Mouse (Mus musculus): Measurements from ENCODE around the gene Aqp11.

Gene Aqp11

DNA sequence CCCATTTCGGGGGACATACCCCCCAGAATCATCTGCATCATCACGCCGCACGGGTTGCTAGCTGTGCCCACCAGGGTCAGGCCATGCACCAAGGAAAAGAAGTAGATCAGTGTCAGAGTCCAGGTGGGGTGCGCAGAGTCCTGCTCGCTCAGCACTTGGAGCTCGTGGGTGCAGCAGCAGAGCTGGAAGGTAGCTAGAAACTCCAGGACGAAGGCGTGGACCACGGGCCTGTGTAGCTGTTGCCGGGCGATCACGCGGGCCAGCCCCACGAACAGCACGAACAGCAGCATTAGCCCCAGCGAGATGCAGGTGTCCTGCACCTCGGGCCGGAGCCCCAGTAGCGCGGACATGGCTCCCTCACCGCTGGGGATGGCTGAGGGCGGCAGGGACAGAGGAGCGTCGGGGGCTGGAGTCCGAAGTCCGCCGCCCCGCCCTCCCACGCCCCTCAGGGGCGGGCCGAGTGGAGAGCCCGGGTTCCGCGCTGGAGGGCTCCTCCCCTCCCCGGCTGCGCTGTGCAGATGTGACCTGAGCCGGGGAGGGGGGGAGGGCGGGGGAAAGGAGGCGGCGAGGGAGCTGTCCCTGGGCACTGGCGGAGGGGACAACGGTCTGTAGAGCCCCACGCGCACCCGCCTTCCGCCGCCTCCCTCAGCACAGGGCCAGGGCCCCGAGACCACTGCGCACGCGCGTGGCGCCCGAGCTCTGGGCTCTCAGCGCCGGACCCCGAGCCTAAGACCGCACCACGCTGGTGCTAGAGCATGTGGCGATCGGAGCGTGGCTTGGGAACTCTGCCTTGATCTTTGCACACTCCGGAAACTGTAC, at the start of gene Aqp11:
TSS of gene Aqp11 (minus strand) at position 652 of the 819 bp plus-strand sequence.
- no peak for DNase-seq (ENCODE audit: extremely low read depth, low read depth, low spot score)

DNA sequence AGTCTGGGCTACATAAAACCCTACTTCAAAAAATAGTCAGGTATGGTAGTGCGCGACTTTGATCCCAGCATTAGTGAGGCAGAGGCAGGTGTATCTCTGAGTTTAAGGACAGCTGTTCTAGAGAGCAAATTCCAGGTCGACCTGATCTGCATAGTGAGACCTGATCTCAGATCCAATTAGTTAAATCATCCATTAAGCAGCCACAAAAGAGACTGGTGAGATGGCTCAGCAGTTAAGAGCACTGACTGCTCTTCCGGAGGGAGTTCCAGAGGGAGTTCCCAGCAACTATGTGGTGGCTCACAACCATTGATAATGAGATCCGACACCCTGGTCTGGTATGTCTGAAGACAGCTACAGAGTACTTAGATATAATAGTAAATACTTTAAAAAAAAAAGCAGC, 45.4 kb upstream of the Aqp11 start:
- no peak for DNase-seq (ENCODE audit: extremely low read depth, low read depth, low spot score)

DNA sequence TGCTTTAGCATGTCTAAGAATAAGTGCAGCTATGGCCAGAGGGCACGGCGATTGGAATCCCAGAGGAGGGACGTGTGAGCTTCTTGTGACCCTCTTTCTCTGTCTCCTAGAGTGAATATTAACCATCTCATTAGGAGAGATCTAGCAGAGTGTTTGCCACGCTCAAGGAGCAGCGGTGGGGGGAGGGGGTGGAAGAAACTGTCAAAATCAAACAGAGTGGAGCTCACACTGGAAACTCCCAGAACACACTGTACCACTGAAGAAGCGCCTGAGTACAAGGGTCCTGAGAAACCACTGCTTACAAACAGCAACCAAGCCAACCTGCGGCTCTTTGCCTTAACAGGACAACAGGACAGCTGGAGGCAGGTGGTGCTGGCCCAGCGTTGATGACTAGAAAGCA, 43.4 kb upstream of the Aqp11 start:
- no peak for DNase-seq (ENCODE audit: extremely low read depth, low read depth, low spot score)

DNA sequence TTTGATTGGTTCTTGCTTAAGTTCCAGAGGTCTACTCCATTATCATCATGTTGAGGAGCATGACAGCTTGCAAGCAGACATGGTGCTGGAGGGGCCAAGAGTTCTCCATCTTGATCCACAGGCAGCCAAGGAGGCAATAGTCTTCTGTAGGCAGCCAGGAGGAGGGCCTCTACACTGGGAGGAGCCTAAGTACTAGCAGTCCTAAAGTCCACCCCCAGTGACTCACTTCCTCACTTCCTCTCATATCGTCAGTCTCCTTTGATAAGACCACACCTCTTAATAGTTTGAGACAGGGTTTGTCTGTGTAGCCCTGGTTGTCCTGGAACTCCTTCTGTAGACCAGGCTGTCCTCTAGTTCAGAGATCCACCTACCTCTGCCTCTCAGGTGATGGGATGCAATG, 42.7 kb upstream of the Aqp11 start:
- DNase-seq (ENCODE audit: extremely low read depth, low read depth, low spot score) = no peak

DNA sequence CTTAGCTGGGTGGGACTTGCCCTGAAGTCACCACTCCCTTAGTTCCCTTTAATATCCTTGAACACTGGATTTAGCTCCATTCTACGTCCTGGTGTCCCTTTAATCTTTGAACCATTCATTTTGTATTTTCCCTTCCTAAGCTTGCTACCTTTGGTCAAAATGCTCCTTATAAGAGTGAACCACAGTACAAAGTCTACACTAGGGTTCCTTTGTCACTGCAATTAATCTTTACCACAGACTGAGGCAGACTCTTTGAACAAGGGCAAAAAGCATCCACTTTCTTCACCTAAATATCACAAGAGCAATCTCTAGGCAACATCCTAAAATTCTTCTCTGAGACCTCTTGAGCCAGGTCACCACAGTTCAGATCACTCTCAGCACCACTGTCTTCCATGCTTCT, 42.1 kb upstream of the Aqp11 start:
- no peak for DNase-seq (ENCODE audit: extremely low read depth, low read depth, low spot score)

GRCm38 (mm10) chr7:97777191-97777590, 39.1 kb upstream of the Aqp11 start:
- DNase-seq (ENCODE audit: extremely low read depth, low read depth, low spot score) = no peak

GRCm38 (mm10) chr7:97775923-97776322, 37.8 kb upstream of the Aqp11 start:
- no peak for DNase-seq (ENCODE audit: extremely low read depth, low read depth, low spot score)

DNA sequence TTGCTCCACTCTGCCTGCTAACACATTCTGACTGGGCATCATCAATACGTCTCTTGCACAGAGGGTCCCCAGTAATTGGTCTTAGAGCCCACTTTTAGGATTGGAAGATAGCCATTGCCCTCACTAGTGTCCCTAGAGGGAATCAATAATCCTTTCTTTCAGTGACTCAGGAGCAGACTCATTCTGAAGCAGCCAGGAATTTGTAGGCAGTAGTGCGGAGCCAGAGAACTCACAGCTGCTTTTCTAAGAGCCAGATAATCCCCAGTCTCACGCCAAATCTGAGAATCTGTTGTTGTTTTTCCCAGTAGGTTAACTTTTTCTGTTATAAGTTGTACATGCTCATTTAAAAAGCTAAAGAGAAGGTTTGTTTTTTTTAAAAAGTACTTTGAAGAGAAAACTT, 37.3 kb upstream of the Aqp11 start:
- no peak for DNase-seq (ENCODE audit: extremely low read depth, low read depth, low spot score)

DNA sequence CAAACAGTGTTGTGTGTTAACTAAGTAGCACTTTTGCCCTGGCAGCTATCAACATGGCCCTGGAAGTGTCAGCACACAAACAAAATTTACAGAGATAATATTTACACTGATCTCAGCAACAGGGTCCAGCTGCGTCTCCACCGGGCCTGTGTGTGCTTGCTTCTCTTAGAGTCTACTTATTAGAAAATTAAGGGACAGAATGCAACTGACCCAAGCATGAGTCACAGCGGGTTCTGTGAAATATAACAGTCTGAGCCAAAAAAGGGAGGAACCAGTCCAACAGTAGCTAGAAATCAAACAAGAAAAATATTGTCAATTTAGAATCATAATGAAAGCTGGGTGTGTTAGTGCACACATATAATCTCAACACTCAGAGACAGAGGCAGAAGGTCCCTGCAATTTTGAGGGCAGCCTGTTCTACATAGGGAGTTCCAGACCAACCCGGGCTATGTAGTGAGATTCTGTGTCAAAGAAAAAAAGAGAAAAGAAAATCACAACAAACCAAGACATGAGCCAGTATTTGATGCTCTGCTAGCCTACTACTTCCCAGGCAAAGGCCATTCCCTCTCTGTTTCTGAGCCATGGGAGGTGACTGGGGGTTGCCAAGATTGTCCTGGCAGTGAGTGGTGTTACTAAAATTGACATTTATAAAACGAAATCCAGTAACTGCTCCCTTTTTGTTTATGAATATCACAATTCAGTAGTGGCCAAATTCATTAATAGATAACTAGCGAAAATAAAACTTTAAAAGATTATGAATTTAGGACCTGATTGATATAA, 32.9 kb upstream of the Aqp11 start:
- DNase-seq (ENCODE audit: extremely low read depth, low read depth, low spot score) = no peak

- no peak for DNase-seq (ENCODE audit: extremely low read depth, low read depth, low spot score)
These were observed 30.9 kb upstream of the Aqp11 start for GRCm38 (mm10) chr7:97769020-97769419.

GRCm38 (mm10) chr7:97767841-97768240, 29.8 kb upstream of the Aqp11 start:
- no peak for DNase-seq (ENCODE audit: extremely low read depth, low read depth, low spot score)

- no peak for DNase-seq (ENCODE audit: extremely low read depth, low read depth, low spot score)
These were observed 28.5 kb upstream of the Aqp11 start for GRCm38 (mm10) chr7:97766406-97767166.

- no peak for DNase-seq (ENCODE audit: extremely low read depth, low read depth, low spot score)
These were observed 27.9 kb upstream of the Aqp11 start for GRCm38 (mm10) chr7:97765963-97766347.

- no peak for DNase-seq (ENCODE audit: extremely low read depth, low read depth, low spot score)
These were observed 27.3 kb upstream of the Aqp11 start for GRCm38 (mm10) chr7:97765181-97765962.

GRCm38 (mm10) chr7:97764591-97764990, 26.5 kb upstream of the Aqp11 start:
- DNase-seq (ENCODE audit: extremely low read depth, low read depth, low spot score) = no peak

DNA sequence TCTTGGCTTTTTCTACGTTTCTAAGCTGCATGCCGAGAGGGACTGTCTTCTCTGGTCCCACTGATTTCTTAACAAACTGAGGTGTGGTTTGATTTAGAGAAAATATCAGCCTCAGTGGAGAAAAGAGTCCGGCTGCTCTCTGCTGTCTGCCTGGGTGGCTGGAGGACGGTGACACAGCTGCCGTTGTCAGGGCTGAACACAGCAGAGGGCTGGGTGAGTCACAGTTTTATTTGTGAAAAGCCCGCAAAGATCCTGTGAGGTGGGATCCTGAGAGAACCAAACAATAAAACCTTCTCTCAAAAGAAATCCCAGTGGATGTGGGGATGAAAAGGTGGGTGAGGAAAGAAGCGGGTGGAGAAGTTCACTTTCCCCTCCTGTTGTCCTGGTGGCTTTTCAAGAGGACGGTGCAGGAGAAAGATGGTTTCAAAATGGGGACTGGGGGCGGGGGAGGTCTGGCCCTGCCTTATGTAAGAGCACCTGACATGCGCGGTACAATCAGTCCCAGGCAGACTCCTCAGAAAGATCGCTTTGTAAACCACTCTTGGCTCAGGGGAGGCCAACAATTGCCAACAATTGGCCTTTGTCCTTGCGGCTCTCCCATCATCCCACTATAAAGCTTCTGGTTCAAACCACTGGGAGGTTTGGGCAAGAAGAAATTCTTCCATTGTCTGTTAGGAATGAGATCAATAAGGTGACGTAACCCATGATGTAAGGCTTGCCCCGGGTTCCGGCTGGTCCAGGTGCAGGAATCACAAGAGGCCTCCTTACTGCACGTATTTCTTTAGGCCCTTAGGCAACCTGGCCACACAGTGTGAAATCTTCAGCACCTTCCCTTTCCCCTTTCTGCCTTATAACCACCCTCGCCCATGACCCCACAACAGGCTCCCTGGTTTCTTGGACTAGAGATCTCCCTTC, 19.1 kb upstream of the Aqp11 start:
- no peak for DNase-seq (ENCODE audit: extremely low read depth, low read depth, low spot score)

DNA sequence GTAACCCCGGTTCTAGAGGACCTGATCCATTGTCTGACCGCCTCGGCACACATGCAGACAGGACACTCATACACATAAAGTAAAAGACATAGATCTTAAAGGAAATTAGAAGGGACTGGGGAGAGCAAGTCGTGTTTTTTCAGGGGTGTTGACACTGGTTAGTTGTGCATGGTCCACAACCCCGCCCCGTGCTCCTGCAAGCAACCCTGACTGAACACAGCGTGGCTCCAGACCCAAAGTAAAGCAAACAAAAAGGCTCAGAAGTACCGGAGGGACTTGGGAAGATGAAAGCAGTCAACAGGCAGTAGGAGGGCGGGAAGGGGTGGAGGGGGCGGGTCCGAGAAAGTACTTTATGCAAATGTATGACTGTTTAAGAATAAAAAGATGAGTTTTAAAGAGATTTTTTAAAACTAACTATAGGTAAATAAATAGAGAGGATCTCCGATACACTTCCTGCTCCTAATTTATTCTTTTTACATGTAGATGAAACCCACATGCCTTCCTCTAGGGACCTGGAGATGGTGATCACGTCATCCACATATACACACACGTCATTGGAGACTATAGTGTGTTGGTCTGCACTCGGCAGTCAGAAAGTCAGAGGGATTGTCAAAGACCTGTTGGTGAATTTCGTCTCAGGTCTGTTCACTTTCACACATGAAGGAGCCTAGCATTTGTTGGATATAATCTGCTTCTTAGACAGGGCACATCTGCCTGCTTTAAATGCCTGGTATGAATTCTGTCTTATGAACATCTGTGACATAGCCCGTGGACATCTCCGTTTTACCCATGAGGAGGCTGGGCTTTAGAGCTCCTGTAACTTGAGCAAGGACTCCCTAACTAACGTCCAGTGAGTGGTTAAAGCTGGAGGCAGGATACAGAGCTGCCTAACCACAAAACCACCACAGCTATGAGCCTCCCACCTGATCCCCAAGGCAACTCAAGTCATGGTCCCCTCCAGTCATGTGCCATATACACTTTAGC, 11.4 kb upstream of the Aqp11 start:
- no peak for DNase-seq (ENCODE audit: extremely low read depth, low read depth, low spot score)

DNA sequence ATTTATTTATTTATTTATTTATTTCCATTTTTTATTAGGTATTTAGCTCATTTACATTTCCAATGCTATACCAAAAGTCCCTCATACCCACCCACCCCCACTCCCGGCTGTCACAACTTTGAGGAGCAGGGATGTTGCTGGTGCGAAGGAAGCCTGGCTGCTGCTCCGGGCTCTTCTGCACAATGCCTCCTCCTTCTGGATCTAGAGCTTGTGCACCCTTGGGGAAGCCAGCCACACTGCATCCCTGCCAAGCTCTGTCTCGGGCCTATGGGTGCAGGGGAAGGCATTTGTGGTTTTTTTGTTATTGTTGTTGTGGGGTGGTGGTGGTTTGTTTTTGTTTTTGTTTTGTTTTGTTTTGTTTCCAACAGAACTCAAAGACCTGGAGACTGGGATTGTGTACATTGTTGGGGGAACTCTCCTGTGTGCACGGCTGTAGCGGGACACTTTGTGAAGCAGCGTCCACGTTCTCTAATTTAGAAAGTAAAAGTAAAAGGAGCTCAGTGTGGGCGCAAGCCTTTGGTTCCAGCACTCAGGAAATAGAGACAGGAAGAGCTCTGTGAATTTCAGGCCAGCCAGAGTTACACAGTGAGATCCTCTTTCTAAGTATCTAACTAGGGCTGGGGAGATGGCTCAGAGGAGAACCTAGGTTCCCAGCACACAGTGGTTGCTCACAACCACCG, 10.6 kb upstream of the Aqp11 start:
- DNase-seq (ENCODE audit: extremely low read depth, low read depth, low spot score) = no peak
